Mouse (Mus musculus) CD4-positive, CD25-positive, alpha-beta regulatory T cell (primary cell): ENCODE results near the gene Hnf1a. TPM values are rescaled to one million over a fixed set of nuclear protein-coding genes. Genes with fewer than 3 reads are reported as not detected.

ENCODE experiments used
- polyA plus RNA-seq: library from polyadenylated mRNA; unstranded; fragments of 100-300 nt; shearing (Covaris generic); gene quantifications from one replicate; pipeline ENCODE4 v1.2.1, GENCODE M21; 2017

Gene Hnf1a
- 0.06 TPM for polyA plus RNA-seq

GRCm38 (mm10) chr5:114970824-114971227 is at the start of gene Hnf1a:
Gene Hnf1a, minus strand, starts transcription at chr5:114971094.

GRCm38 (mm10) chr5:115010577-115011216 is 39.8 kb upstream of the Hnf1a start, which contains the start of gene Sppl3:
Gene Sppl3, plus strand, starts transcription at chr5:115011137.

GRCm38 (mm10) chr5:114942074-114942765 is 28.7 kb downstream of the Hnf1a start, which contains the start of gene 2210016L21Rik:
Gene 2210016L21Rik, plus strand, starts transcription at chr5:114942158.

GRCm38 (mm10) chr5:114922998-114923473 is 47.9 kb downstream of the Hnf1a start, which contains the start of gene Oasl1:
Gene Oasl1, plus strand, starts transcription at chr5:114923240.

Other genes starting within 250 kb of the Hnf1a start
- 181 TPM for gene Ankrd13a, start 196.4 kb downstream of the Hnf1a start, polyA plus RNA-seq
- gene Git2, start 195.6 kb downstream of the Hnf1a start, polyA plus RNA-seq, result 148 TPM
- 67.8 TPM for gene 1500011B03Rik, start 147.6 kb downstream of the Hnf1a start, polyA plus RNA-seq
- gene 4930519G04Rik, start 117.4 kb downstream of the Hnf1a start, polyA plus RNA-seq, result not detected
- not detected for gene Gm9936, start 112.4 kb downstream of the Hnf1a start, polyA plus RNA-seq
- 16.4 TPM for gene Oasl2, start 74.2 kb downstream of the Hnf1a start, polyA plus RNA-seq
- 7.4 TPM for gene Oasl1, start 47.9 kb downstream of the Hnf1a start, polyA plus RNA-seq
- 43.9 TPM for gene 2210016L21Rik, start 28.9 kb downstream of the Hnf1a start, polyA plus RNA-seq
- 69.4 TPM for gene Sppl3, start 40.0 kb upstream of the Hnf1a start, polyA plus RNA-seq
- not detected for gene Gm10401, start 127.2 kb upstream of the Hnf1a start, polyA plus RNA-seq
- 37.5 TPM for gene Acads, start 148.3 kb upstream of the Hnf1a start, polyA plus RNA-seq
- 53.0 TPM for gene Unc119b, start 163.9 kb upstream of the Hnf1a start, polyA plus RNA-seq
- gene Mlec, start 187.1 kb upstream of the Hnf1a start, polyA plus RNA-seq, result 95.4 TPM
- 0.55 TPM for gene Cabp1, start 223.3 kb upstream of the Hnf1a start, polyA plus RNA-seq